Mouse (Mus musculus): ENCODE measurements around the gene Slc30a5. TPM values are rescaled to one million over a fixed set of nuclear protein-coding genes. Genes with fewer than 3 reads are reported as not detected.

Slc30a5 gene
- polyA plus RNA-seq, 1 experiment = not detected

DNA sequence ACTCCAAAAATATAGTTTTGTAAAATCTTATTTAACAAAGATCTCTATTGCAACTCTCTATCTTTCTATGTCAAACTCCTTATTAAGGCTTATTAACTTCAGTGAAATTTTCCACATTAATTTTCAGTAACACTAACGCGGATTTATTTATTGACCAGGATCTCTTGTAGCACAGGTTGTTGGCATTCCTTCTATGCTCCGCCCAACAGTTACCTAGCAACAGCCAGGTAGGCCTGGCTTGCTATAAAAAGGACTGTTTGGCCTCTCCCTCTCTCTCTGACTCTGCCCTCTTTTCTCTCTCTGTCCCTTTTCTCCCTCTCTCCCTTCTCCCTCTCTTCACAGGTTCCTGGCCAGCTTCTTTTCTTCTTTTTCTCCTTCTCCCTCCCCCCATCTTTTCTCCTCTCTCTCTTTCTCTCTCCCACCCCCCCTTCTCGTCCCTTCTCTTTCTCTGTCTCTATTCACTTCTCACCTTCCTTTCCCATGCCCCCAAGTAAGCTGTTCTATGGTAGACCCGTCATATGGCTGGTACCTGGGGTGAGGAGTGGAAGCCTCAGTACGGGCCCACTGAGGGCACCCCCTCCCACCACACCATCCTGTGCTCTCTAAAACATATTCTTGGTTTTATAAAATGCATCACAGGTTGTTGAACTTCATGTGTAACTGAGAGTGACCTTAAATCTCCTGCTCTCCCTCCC lies 45.8 kb downstream of the Slc30a5 start:
- Histone ChIP-seq H3K4me3 (ENCODE audit: insufficient read depth, low read depth, low read length) (no peak overlapping the region), H3K4me1 (ENCODE audit: control insufficient read depth, insufficient read depth, low read length) (peaks cover 4% of the 10 kb centered on the region; the same call in 1 of the 2 replicates), H3K27ac (ENCODE audit: insufficient read depth, low read depth, low read length) (no peak overlapping the region)
- 83% methylated on average over 6 of the region's 6 CpGs for WGBS
- no peak for TF ChIP-seq CTCF (IDR thresholded peaks at IDR 0.05; ENCODE audit: insufficient read depth, low read depth, low read length)
- no peak for TF ChIP-seq POLR2A (IDR thresholded peaks at IDR 0.05; ENCODE audit: insufficient read depth, low read depth, low read length)

DNA sequence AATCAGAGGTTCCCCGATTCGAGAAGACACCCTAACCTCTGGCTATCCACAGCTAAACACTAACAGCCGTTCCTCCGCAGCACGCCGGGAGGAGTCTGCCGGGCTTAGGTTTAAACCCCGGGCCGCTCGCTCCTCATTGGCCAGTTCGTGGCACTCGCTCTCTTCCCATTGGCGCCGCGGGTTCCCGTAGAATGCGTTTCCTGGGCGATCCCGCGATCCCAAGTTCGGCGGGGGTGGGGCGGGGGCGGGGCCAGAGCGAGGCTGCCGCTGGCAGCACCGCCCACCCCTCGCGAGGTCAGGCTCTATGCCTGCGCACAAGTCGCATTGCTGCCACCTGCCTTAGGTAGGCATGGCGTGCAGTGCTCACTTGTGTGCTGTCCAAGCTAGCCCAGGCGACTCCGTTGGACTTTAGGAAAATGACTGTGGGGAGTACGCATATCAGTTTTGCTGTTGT lies 46.8 kb downstream of the Slc30a5 start, which contains the start of gene Ccnb1:
Gene Ccnb1, minus strand, starts transcription at position 157 of the 454 bp plus-strand sequence.
- Histone ChIP-seq H3K4me3 (ENCODE audit: insufficient read depth, low read depth, low read length) (peak within 1 kb of the TSS; percentile 55), H3K27ac (ENCODE audit: insufficient read depth, low read depth, low read length) (no peak within 1 kb of the TSS), H3K4me1 (ENCODE audit: control insufficient read depth, insufficient read depth, low read length) (peaks cover 4% of the 10 kb centered on the region; the same call in 1 of the 2 replicates)
- no peak for TF ChIP-seq CTCF (IDR thresholded peaks at IDR 0.05; ENCODE audit: insufficient read depth, low read depth, low read length)
- TF ChIP-seq POLR2A (IDR thresholded peaks at IDR 0.05; ENCODE audit: insufficient read depth, low read depth, low read length) = no peak
- WGBS = under 1% methylated on average over 35 of the region's 35 CpGs

GRCm38 (mm10) chr13:100785806-100786413 lies 47.3 kb downstream of the Slc30a5 start:
- WGBS = under 1% methylated on average over 30 of the region's 30 CpGs

GRCm38 (mm10) chr13:100777491-100777890 lies 55.7 kb downstream of the Slc30a5 start:
- peaks cover 4% of the 10 kb centered on the region; the same call in 1 of the 2 replicates for H3K4me1 ChIP-seq (ENCODE audit: control insufficient read depth, insufficient read depth, low read length)
- TF ChIP-seq POLR2A (IDR thresholded peaks at IDR 0.05; ENCODE audit: insufficient read depth, low read depth, low read length) = no peak
- no peak overlapping the region for H3K27ac ChIP-seq (ENCODE audit: insufficient read depth, low read depth, low read length)
- WGBS = 91% methylated on average over 3 of the region's 3 CpGs
- H3K4me3 ChIP-seq (ENCODE audit: insufficient read depth, low read depth, low read length) = no peak overlapping the region

More at GRCm38 (mm10) chr13:100785806-100786413, 47.3 kb downstream of the Slc30a5 start:
- TF ChIP-seq POLR2A (IDR thresholded peaks at IDR 0.05; ENCODE audit: insufficient read depth, low read depth, low read length) = no peak
- no peak for TF ChIP-seq CTCF (IDR thresholded peaks at IDR 0.05; ENCODE audit: insufficient read depth, low read depth, low read length)
- Histone ChIP-seq H3K4me3 (ENCODE audit: insufficient read depth, low read depth, low read length) (peak overlapping the region; percentile 55), H3K27ac (ENCODE audit: insufficient read depth, low read depth, low read length) (no peak overlapping the region), H3K4me1 (ENCODE audit: control insufficient read depth, insufficient read depth, low read length) (peaks cover 4% of the 10 kb centered on the region; the same call in 1 of the 2 replicates)

DNA sequence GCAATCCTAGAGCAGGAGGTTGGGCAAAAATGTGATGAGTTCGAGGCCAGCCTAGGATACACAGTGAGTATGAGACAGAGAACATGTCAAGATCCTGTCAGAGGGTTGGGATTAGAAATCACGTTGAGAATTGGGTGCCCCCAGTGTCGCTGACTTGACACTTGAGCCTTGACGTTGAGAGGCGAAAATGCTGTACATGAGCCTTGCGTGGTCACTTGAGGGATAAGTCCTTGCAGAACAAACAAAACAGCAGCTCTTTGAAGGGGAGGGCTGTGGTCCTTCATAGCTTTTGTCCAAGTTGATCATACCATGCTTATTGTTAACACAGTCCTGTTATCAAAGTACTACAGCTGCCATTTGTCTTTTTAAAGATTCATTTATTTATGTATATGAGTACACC lies 56.5 kb downstream of the Slc30a5 start:
- Histone ChIP-seq H3K4me3 (ENCODE audit: insufficient read depth, low read depth, low read length) (no peak overlapping the region), H3K27ac (ENCODE audit: insufficient read depth, low read depth, low read length) (no peak overlapping the region), H3K4me1 (ENCODE audit: control insufficient read depth, insufficient read depth, low read length) (peaks cover 4% of the 10 kb centered on the region; the same call in 1 of the 2 replicates)
- WGBS = 66% methylated on average over 6 of the region's 6 CpGs
- no peak for TF ChIP-seq CTCF (IDR thresholded peaks at IDR 0.05; ENCODE audit: insufficient read depth, low read depth, low read length)

DNA sequence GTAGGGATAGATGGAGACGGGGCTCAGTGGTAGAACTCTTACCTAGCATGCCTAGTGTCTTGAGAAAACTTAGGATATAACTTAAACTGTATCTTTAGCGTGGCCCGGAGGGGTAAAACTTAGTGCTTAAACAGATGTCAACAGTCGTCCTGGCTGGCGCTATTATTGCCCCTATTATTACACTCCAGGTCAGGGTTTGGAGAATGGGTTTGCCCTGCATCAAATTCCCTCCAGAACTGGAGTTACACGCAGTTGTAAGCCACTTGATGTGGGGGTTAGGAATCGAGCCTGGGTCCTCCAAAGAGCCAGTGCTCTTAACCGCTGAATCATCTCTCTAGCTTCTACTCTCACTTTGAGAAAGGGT lies 57.2 kb downstream of the Slc30a5 start:
- Histone ChIP-seq H3K4me3 (ENCODE audit: insufficient read depth, low read depth, low read length) (peak overlapping the region; percentile 54), H3K4me1 (ENCODE audit: control insufficient read depth, insufficient read depth, low read length) (peaks cover 4% of the 10 kb centered on the region; the same call in 1 of the 2 replicates), H3K27ac (ENCODE audit: insufficient read depth, low read depth, low read length) (no peak overlapping the region)
- WGBS = 2% methylated on average over 8 of the region's 8 CpGs
- no peak for TF ChIP-seq CTCF (IDR thresholded peaks at IDR 0.05; ENCODE audit: insufficient read depth, low read depth, low read length)

GRCm38 (mm10) chr13:100775252-100776055 lies 57.8 kb downstream of the Slc30a5 start, which contains the start of gene Cenph:
Gene Cenph, minus strand, starts transcription at chr13:100775899.
- Histone ChIP-seq H3K27ac (ENCODE audit: insufficient read depth, low read depth, low read length) (no peak within 1 kb of the TSS), H3K4me1 (ENCODE audit: control insufficient read depth, insufficient read depth, low read length) (peaks cover 4% of the 10 kb centered on the region; the same call in 1 of the 2 replicates), H3K4me3 (ENCODE audit: insufficient read depth, low read depth, low read length) (peak within 1 kb of the TSS; percentile 54)
- under 1% methylated on average over 46 of the region's 46 CpGs for WGBS
- TF ChIP-seq POLR2A (IDR thresholded peaks at IDR 0.05; ENCODE audit: insufficient read depth, low read depth, low read length) = no peak

DNA sequence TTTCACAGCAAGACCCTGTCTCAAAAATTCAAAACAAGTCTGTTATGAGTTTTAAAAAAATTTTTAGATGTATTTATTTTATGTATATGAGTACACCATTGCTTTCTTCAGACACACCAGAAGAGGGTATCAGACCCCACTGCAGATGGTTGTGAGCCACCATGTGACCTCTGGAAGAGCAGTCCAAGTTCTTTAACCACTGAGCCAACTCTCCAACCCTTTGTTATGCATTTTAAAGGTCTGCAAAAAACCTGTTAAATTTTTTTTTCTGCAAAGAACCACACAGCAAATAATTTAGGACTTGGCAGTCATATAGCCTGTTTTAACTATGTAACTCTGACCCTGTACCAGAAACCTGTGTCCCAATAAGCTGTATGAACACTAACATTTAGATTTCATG lies 58.5 kb downstream of the Slc30a5 start:
- no peak overlapping the region for H3K27ac ChIP-seq (ENCODE audit: insufficient read depth, low read depth, low read length)
- no peak overlapping the region for H3K4me3 ChIP-seq (ENCODE audit: insufficient read depth, low read depth, low read length)
- TF ChIP-seq CTCF (IDR thresholded peaks at IDR 0.05; ENCODE audit: insufficient read depth, low read depth, low read length) (no peak), POLR2A (IDR thresholded peaks at IDR 0.05; ENCODE audit: insufficient read depth, low read depth, low read length) (no peak)
- peaks cover 4% of the 10 kb centered on the region; the same call in 1 of the 2 replicates for H3K4me1 ChIP-seq (ENCODE audit: control insufficient read depth, insufficient read depth, low read length)

GRCm38 (mm10) chr13:100755329-100755728 lies 77.9 kb downstream of the Slc30a5 start:
- TF ChIP-seq POLR2A (IDR thresholded peaks at IDR 0.05; ENCODE audit: insufficient read depth, low read depth, low read length) (no peak), CTCF (IDR thresholded peaks at IDR 0.05; ENCODE audit: insufficient read depth, low read depth, low read length) (no peak)
- Histone ChIP-seq H3K4me3 (ENCODE audit: insufficient read depth, low read depth, low read length) (no peak overlapping the region), H3K27ac (ENCODE audit: insufficient read depth, low read depth, low read length) (no peak overlapping the region), H3K4me1 (ENCODE audit: control insufficient read depth, insufficient read depth, low read length) (no peaks in the 10 kb centered on the region)
- 87% methylated on average over 2 of the region's 2 CpGs for WGBS
